In genomic region chr1:42686194-42687131, GRCm38 (mm10) we compare ENCODE assay signal across 9 mouse cellular contexts. TPM values are rescaled to one million over a fixed set of nuclear protein-coding genes. Genes with fewer than 3 reads are reported as not detected.
DNase-seq lines count a peak whose midpoint lies in the region; ATAC-seq and TF ChIP-seq lines count a peak whose summit lies in the region.
"Had no signal": no experiment of that assay in that cellular context is flagged by ENCODE, and none has a peak within 500 bp of the region (broad histone marks: within the 10 kb centered on the region; RNA-seq: fewer than 3 reads in every experiment).

No protein-coding gene starts in this region.

- H3K9ac ChIP-seq in hindbrain, embryonic 12.5 days: peak overlapping the region; percentile 79

- ATAC-seq in hindbrain, embryonic 12.5 days (ENCODE audit: low FRiP score): peak; percentile 71

- peak overlapping the region; percentile 97 for H3K4me2 ChIP-seq in hindbrain, embryonic 12.5 days (replicated peaks)

- H3K4me1 ChIP-seq in cortical plate, adult 2 months (ENCODE audit: control insufficient read depth, insufficient read depth, low read length): peaks cover 2% of the 10 kb centered on the region; the same call in 1 of the 2 replicates
- H3K4me1 ChIP-seq in hindbrain, embryonic 12.5 days: peaks cover 54% of the 10 kb centered on the region

- peak overlapping the region; percentile 76 for H3K4me3 ChIP-seq in cortical plate, adult 2 months (ENCODE audit: insufficient read depth, low read length)
- H3K4me3 ChIP-seq in hindbrain, embryonic 12.5 days: peak overlapping the region; percentile 97

- DNase-seq in kidney, adult 11 months: peak; percentile 44
- DNase-seq in kidney, adult 8-10 months: no peak
- DNase-seq in left cerebral cortex, postnatal 36 days (ENCODE audit: low spot score in 2 of 2): peak; percentile 73 to 76
- peak; percentile 52 for DNase-seq in right cerebral cortex, postnatal 14 days
- no peak for DNase-seq in spleen, postnatal 10 days (ENCODE audit: low spot score in 2 of 2)
- DNase-seq in urinary bladder, adult 2 months (ENCODE audit: low spot score): no peak

- H3K27ac ChIP-seq in cortical plate, adult 2 months (ENCODE audit: insufficient read depth, low read length): peak overlapping the region; percentile 95
- peak overlapping the region; percentile 96 for H3K27ac ChIP-seq in hindbrain, embryonic 12.5 days

- TF ChIP-seq CTCF in cortical plate, adult 2 months (IDR thresholded peaks at IDR 0.05; ENCODE audit: extremely low read depth, insufficient read depth, low read length): no peak

- no peaks in the 10 kb centered on the region for H3K9me3 ChIP-seq in hindbrain, embryonic 12.5 days (replicated peaks)

- H3K27me3 ChIP-seq in hindbrain, embryonic 12.5 days: 0 out of 2 replicates have a peak, but pooled peaks cover 3% of the 10 kb centered on the region

- TF ChIP-seq POLR2A in cortical plate, adult 2 months (IDR thresholded peaks at IDR 0.05; ENCODE audit: extremely low read depth, insufficient read depth, low read length): peak; percentile 45; the same call in 1 of the 2 replicates

- intact Hi-C loops in left cerebral cortex, postnatal 36 days (cut with DNase I): no loop called here

- H3K36me3 ChIP-seq in hindbrain, embryonic 12.5 days: no peaks in the 10 kb centered on the region

- WGBS in hindbrain, embryonic 12.5 days: under 1% methylated on average over 52 of the region's 53 CpGs

RNA-seq across cellular contexts. Expression of gene Pou3f3, which starts 9.1 kb away (rescaled TPM):
- 37.5 and 39.1 TPM in 2 replicates for polyA plus RNA-seq in cortical plate, adult 2 months (2012; rRNA removed)
- polyA plus RNA-seq in hindbrain, embryonic 12.5 days (2016; fragmentation: Nextera tagmentation; extraction: Ambion mirVana): 28.8 and 29.2 TPM in 2 replicates
- total RNA-seq in left cerebral cortex, postnatal 36 days (2021): 10 to 100 TPM; 60.2 to 62.4 TPM
- polyA plus RNA-seq in urinary bladder, adult 2 months (2012; rRNA removed): 0.21 and 0.22 TPM in 2 replicates
- polyA plus RNA-seq: large intestine, adult 2 months had no signal

Comparison
In these comparisons a context has a peak if more than half of its experiments do, and no peak if none do; other contexts are left out.
1. DNase-seq: peak in kidney, adult 11 months (single experiment), left cerebral cortex, postnatal 36 days (2 of 2) and right cerebral cortex, postnatal 14 days (single experiment); none in kidney, adult 8-10 months (0 of 2), spleen, postnatal 10 days (0 of 2) and urinary bladder, adult 2 months (single experiment).
2. RNA of gene Pou3f3, which starts 9.1 kb away (polyA plus RNA-seq): 37.5 to 39.1 TPM in cortical plate, adult 2 months and 28.8 to 29.2 TPM in hindbrain, embryonic 12.5 days; 0.21 to 0.22 TPM in urinary bladder, adult 2 months; every median in the first group is over 10 times any median in the second.